Mouse (Mus musculus) kidney, adult 2 months (tissue): Measurements from ENCODE around the gene Psmg4.

ENCODE experiments used
- CTCF ChIP-seq: fragments of 200-500 bp; conservative IDR thresholded peaks from 2 replicates; pipeline ENCODE4 v1.5.1; 2011; ENCODE audit warnings: low read depth, mild to moderate bottlenecking, control low read depth, low read length, moderate library complexity, mixed read lengths; ENCODE audit not compliant: insufficient read depth, insufficient read length
- POLR2A ChIP-seq: fragments of 200-500 bp; IDR thresholded peaks from one replicate; pipeline ENCODE4 v1.6.1; 2011; ENCODE audit warnings: low read depth, low read length, control low read depth

GRCm38 (mm10) chr13:34143389-34143788 is 19.4 kb upstream of the Psmg4 start:
- TF ChIP-seq CTCF: no peak
- no peak for TF ChIP-seq POLR2A
